Mouse (Mus musculus) embryonic facial prominence, embryonic 13.5 days (tissue): ENCODE measurements around the gene Tspan32. TPM values are rescaled to one million over a fixed set of nuclear protein-coding genes. Genes with fewer than 3 reads are reported as not detected.

Experiments used
- ATAC-seq: fragments of 200-750 bp; cut with Nextera tagmentation; 2 replicates; pipeline ENCODE4 v1.8.0; 2017; ENCODE audit warnings: low read depth; ENCODE audit not compliant: insufficient number of reproducible peaks, insufficient read depth, low FRiP score, low TSS enrichment
- H3K27ac ChIP-seq: fragments of 300-500 bp; sonication (generic); 2 replicates; pipeline ENCODE4 v1.5.1; 2015; ENCODE audit warnings: moderate library complexity, mild to moderate bottlenecking, inconsistent platforms
- H3K27me3 ChIP-seq: fragments of 300-500 bp; sonication (generic); 2 replicates; pipeline ENCODE4 v1.6.1; 2015; ENCODE audit warnings: mild to moderate bottlenecking, inconsistent platforms
- H3K36me3 ChIP-seq: fragments of 300-500 bp; sonication (generic); 2 replicates; pipeline ENCODE4 v1.6.1; 2015; ENCODE audit warnings: mild to moderate bottlenecking, inconsistent platforms
- H3K4me1 ChIP-seq: fragments of 300-500 bp; sonication (generic); 2 replicates; pipeline ENCODE4 v1.6.1; 2015; ENCODE audit warnings: inconsistent platforms
- H3K4me2 ChIP-seq: fragments of 300-500 bp; sonication (generic); 2 replicates; pipeline ENCODE4 v1.6.1; 2015; ENCODE audit warnings: moderate library complexity, mild to moderate bottlenecking, inconsistent platforms
- H3K4me3 ChIP-seq: fragments of 300-500 bp; sonication (generic); 2 replicates; pipeline ENCODE4 v1.5.1; 2015; ENCODE audit warnings: mild to moderate bottlenecking, inconsistent platforms
- H3K9ac ChIP-seq: fragments of 300-500 bp; sonication (generic); 2 replicates; pipeline ENCODE4 v1.6.1; 2015; ENCODE audit warnings: mild to moderate bottlenecking, inconsistent platforms
- H3K9me3 ChIP-seq: fragments of 300-500 bp; sonication (generic); 2 replicates; pipeline ENCODE4 v1.6.1; 2016; ENCODE audit warnings: inconsistent platforms
- WGBS: fragments of 180-500 bp; shearing (Covaris S2); methylation state at CpG from one replicate; pipeline ENCODE4 v1.1.7; 2015; ENCODE audit warnings: mixed read lengths; 5-methylcytosine and 5-hydroxymethylcytosine counted together
- polyA plus RNA-seq: library from polyadenylated mRNA; unstranded; fragments of >200 nt; fragmentation: Nextera tagmentation; extraction: Ambion mirVana; gene quantifications from 2 replicates; pipeline ENCODE4 v1.2.1, GENCODE M21; 2015

The Tspan32 gene
- polyA plus RNA-seq, 1 experiment from 2014 or later, result 2.6 TPM

GRCm38 (mm10) chr7:142995630-142996338 is 9.1 kb upstream of the Tspan32 start:
- ATAC-seq, result no peak
- Histone ChIP-seq H3K9ac (no peak overlapping the region), H3K27ac (no peak overlapping the region), H3K4me3 (no peak overlapping the region), H3K4me2 (no peak overlapping the region), H3K27me3 (no peaks in the 10 kb centered on the region), H3K36me3 (no peaks in the 10 kb centered on the region), H3K4me1 (no peaks in the 10 kb centered on the region), H3K9me3 (no peaks in the 10 kb centered on the region)
- WGBS, result 79% methylated on average over 3 of the region's 3 CpGs

DNA sequence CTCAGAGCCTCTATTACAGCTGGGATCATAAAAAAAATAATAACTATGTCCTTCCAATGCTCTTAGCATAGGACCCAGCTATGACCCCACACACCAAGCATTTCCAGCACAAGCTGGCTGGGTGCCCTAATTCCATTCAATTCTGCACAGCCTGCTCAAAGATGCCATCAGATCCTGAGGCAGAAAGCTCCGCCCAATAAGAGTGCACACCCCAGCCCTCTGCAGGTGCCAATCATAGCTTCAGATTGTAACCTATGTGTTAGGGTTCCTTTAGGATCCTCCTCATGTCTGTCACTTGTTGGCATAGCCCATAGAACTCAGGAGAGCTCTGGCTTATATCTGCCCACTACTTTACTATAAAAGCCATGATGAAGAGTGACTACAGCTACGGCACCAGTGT is 7.8 kb upstream of the Tspan32 start:
- 74% methylated on average over 2 of the region's 2 CpGs for WGBS
- Histone ChIP-seq H3K9ac (no peak overlapping the region), H3K4me3 (no peak overlapping the region), H3K4me1 (no peaks in the 10 kb centered on the region), H3K36me3 (no peaks in the 10 kb centered on the region), H3K27me3 (no peaks in the 10 kb centered on the region), H3K4me2 (no peak overlapping the region), H3K27ac (no peak overlapping the region), H3K9me3 (no peaks in the 10 kb centered on the region)
- ATAC-seq, result no peak

- no peaks in the 10 kb centered on the region for H3K9me3 ChIP-seq
Observed at GRCm38 (mm10) chr7:142997403-142998150, 7.3 kb upstream of the Tspan32 start.

DNA sequence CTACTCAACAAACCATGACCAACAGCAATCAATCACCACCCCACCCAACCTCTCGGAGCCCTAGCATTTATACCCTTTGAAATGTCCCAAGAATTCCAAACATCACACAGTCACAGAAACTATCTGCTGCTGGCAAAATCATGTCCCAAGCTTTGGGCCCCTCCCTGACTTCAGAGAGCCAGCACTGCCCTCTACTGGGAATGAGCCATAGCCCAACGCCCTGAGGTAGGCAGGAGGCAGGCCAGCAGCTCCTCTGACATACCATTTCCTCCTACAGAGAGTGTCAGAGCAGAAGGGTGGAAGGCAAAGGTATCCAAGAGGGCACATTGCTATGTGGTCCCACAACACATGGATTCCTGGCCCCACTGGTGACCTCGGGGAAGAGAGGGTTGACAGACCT is 2.2 kb upstream of the Tspan32 start:
- no peak overlapping the region for H3K4me2 ChIP-seq
- no peaks in the 10 kb centered on the region for H3K9me3 ChIP-seq
- H3K4me3 ChIP-seq, result no peak overlapping the region
- 29% methylated on average over 3 of the region's 3 CpGs for WGBS
- H3K27ac ChIP-seq, result no peak overlapping the region
- H3K27me3 ChIP-seq, result no peaks in the 10 kb centered on the region
- H3K9ac ChIP-seq, result no peak overlapping the region
- no peaks in the 10 kb centered on the region for H3K36me3 ChIP-seq
- H3K4me1 ChIP-seq, result peaks cover 8% of the 10 kb centered on the region
- no peak for ATAC-seq

More at GRCm38 (mm10) chr7:142997403-142998150, 7.3 kb upstream of the Tspan32 start:
- WGBS, result 59% methylated on average over 3 of the region's 3 CpGs
- no peak overlapping the region for H3K4me3 ChIP-seq
- no peaks in the 10 kb centered on the region for H3K4me1 ChIP-seq
- no peaks in the 10 kb centered on the region for H3K36me3 ChIP-seq
- H3K4me2 ChIP-seq, result no peak overlapping the region
- H3K9ac ChIP-seq, result no peak overlapping the region
- H3K27ac ChIP-seq, result no peak overlapping the region
- H3K27me3 ChIP-seq, result no peaks in the 10 kb centered on the region
- ATAC-seq, result no peak

- WGBS, result 80% methylated on average over 6 of the region's 6 CpGs
- H3K4me2 ChIP-seq, result no peak overlapping the region
- H3K27ac ChIP-seq, result no peak overlapping the region; the same call in 1 of the 2 replicates
- H3K27me3 ChIP-seq, result no peaks in the 10 kb centered on the region
- H3K36me3 ChIP-seq, result no peaks in the 10 kb centered on the region
- peaks cover 32% of the 10 kb centered on the region for H3K4me1 ChIP-seq
- H3K4me3 ChIP-seq, result no peak overlapping the region
- H3K9me3 ChIP-seq, result no peaks in the 10 kb centered on the region
- H3K9ac ChIP-seq, result no peak overlapping the region
- ATAC-seq, result no peak
Observed at GRCm38 (mm10) chr7:143005344-143006096, 674 bp downstream of the Tspan32 start.

GRCm38 (mm10) chr7:143006097-143006755 is 1.4 kb downstream of the Tspan32 start:
- no peaks in the 10 kb centered on the region for H3K36me3 ChIP-seq
- H3K9ac ChIP-seq, result peak overlapping the region; percentile 6; the same call in 1 of the 2 replicates
- ATAC-seq, result no peak
- WGBS, result 78% methylated on average over 2 of the region's 2 CpGs
- H3K9me3 ChIP-seq, result no peaks in the 10 kb centered on the region
- H3K4me1 ChIP-seq, result peaks cover 32% of the 10 kb centered on the region
- H3K27ac ChIP-seq, result no peak overlapping the region; the same call in 1 of the 2 replicates
- H3K4me3 ChIP-seq, result no peak overlapping the region
- H3K27me3 ChIP-seq, result no peaks in the 10 kb centered on the region
- H3K4me2 ChIP-seq, result no peak overlapping the region

GRCm38 (mm10) chr7:143006756-143007598 is 2.1 kb downstream of the Tspan32 start:
- peaks cover 32% of the 10 kb centered on the region for H3K4me1 ChIP-seq

DNA sequence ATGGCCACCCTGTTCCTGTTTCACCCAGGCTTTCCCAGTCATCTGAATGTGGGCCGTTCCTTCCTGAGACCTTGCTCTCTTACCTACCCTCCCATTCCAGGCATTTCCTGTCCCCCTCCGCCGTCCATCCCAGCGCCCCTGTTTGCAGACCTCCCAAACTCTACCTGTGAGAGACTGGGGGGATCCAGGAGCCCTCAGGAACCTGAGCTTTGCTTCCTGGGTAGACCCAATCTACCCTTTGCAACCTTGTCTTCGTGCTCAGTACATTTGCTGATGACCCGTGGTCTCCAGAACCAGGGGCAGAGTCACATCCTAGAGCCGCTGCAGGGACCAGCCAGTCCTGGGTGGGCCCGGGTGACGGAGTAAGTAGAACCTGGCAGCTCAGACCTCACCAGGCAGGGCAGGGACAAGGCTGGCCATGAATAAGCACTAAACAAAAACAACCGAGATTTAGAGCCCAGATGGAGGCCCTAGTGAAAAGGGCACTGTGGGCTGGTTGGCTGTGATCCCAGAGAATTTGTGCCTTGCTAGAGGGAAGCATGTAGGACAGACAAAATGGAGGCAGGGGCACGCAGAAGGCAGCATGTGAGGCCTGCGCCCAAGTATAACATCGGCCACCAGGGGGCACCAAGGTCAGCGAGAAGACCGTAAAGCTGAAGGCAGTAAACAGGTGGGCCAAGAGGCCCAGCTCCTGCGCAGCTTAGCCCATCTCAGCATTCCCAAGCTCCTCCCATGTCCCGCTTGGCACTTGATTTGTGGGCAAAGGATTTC is 2.9 kb downstream of the Tspan32 start:
- Histone ChIP-seq H3K36me3 (no peaks in the 10 kb centered on the region), H3K4me2 (peak overlapping the region; percentile 38), H3K4me1 (peaks cover 37% of the 10 kb centered on the region), H3K4me3 (no peak overlapping the region), H3K9ac (peak overlapping the region; percentile 36; the same call in 1 of the 2 replicates), H3K9me3 (no peaks in the 10 kb centered on the region), H3K27me3 (no peaks in the 10 kb centered on the region), H3K27ac (peak overlapping the region; percentile 97)
- peak; percentile 75; the same call in 1 of the 2 replicates for ATAC-seq
- WGBS, result 44% methylated on average over 17 of the region's 17 CpGs

More at GRCm38 (mm10) chr7:143006756-143007598, 2.1 kb downstream of the Tspan32 start:
- Histone ChIP-seq H3K36me3 (no peaks in the 10 kb centered on the region), H3K27me3 (no peaks in the 10 kb centered on the region), H3K9ac (peak overlapping the region; percentile 36; the same call in 1 of the 2 replicates), H3K9me3 (no peaks in the 10 kb centered on the region), H3K27ac (peak overlapping the region; percentile 97), H3K4me3 (no peak overlapping the region), H3K4me2 (peak overlapping the region; percentile 5)
- no peak for ATAC-seq
- 88% methylated on average over 8 of the region's 8 CpGs for WGBS

DNA sequence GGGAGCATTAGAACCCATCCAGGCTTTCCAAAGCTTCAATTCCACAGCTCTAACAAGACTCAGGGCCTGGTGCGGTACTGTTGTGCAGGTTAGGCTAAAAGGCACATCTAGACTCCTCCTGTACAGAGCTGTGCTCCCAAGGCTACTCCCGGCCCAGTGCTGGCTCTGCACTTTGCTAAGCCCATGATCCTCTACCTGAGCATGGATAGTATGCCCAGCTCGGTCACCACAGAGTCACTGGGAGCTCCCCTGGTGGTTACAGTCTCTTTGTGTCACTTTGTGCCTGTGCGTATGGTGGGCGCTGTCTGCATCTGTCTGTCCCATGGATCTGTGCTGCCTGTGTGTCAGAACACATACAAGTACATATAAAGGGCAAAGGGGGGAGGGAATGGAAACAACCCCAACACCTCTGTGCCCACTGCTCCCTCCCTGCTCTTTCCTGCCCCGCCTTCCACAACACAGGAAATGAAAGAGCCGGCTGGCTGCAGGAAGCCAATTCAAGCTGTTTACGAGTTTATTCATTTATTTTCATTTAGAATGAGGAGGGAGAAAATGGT is 3.6 kb downstream of the Tspan32 start:
- WGBS, result 47% methylated on average over 8 of the region's 8 CpGs
- peaks cover 37% of the 10 kb centered on the region for H3K4me1 ChIP-seq
- no peak overlapping the region for H3K4me3 ChIP-seq
- peak overlapping the region; percentile 36; the same call in 1 of the 2 replicates for H3K9ac ChIP-seq
- H3K9me3 ChIP-seq, result no peaks in the 10 kb centered on the region
- peak overlapping the region; percentile 97 for H3K27ac ChIP-seq
- H3K27me3 ChIP-seq, result no peaks in the 10 kb centered on the region
- ATAC-seq, result peak; percentile 54; the same call in 1 of the 2 replicates
- no peaks in the 10 kb centered on the region for H3K36me3 ChIP-seq
- H3K4me2 ChIP-seq, result peak overlapping the region; percentile 38
